Mouse (Mus musculus) CH12.LX (cell line): ENCODE measurements around the gene Kctd14. TPM values are rescaled to one million over a fixed set of nuclear protein-coding genes. Genes with fewer than 3 reads are reported as not detected.

Experiments
- DNase-seq: peaks from one replicate; pipeline ENCODE4 v3.0.0-alpha.2; 2013; ENCODE audit errors: extremely low read depth
- H3K27ac ChIP-seq: 2 replicates; pipeline ENCODE4 v1.5.1; 2012; ENCODE audit warnings: low read depth, mild to moderate bottlenecking, control low read depth, moderate library complexity; ENCODE audit not compliant: insufficient read depth
- H3K27me3 ChIP-seq: replicated peaks from 2 replicates; pipeline ENCODE3; 2012; ENCODE audit warnings: inconsistent platforms
- H3K36me3 ChIP-seq, 2 experiments: replicated peaks in 1 of 2; 2 replicates each; pipeline versions ENCODE3 to v1.6.1; 2012; ENCODE audit warnings: inconsistent platforms in 1 of 2, low read length in 1 of 2, mild to moderate bottlenecking in 1 of 2, mixed read lengths in 1 of 2, moderate library complexity in 1 of 2; ENCODE audit not compliant: control insufficient read depth in 1 of 2, insufficient read depth in 1 of 2
- H3K4me1 ChIP-seq, 2 experiments: 2 replicates each; pipeline ENCODE4 v1.6.1; 2012; ENCODE audit warnings: inconsistent platforms in 1 of 2, moderate library complexity in 1 of 2; ENCODE audit not compliant: insufficient read depth in 2 of 2, control insufficient read depth in 1 of 2
- H3K4me2 ChIP-seq: 2 replicates; pipeline ENCODE4 v1.6.1; 2012; ENCODE audit warnings: low read depth, mild to moderate bottlenecking, control low read depth; ENCODE audit not compliant: poor library complexity, insufficient read depth, severe bottlenecking
- H3K4me3 ChIP-seq, 3 experiments: fragments of 150-350 bp in 1 of 3; sonication (generic) in 1 of 3; replicated peaks in 1 of 3; 2 replicates each; pipeline versions ENCODE3 to v1.5.1; 2011 to 2012; ENCODE audit warnings: low read depth in 2 of 3, low read length in 2 of 3, mild to moderate bottlenecking in 2 of 3, moderate library complexity in 2 of 3, control low read depth in 1 of 3, improper control_type of control experiment in 1 of 3, inconsistent platforms in 1 of 3, mixed read lengths in 1 of 3; ENCODE audit not compliant: poor library complexity in 1 of 3
- H3K79me2 ChIP-seq: replicated peaks from 2 replicates; pipeline ENCODE4 v1.6.1; 2012; ENCODE audit warnings: mild to moderate bottlenecking, moderate library complexity; ENCODE audit not compliant: control insufficient read depth, poor library complexity, insufficient read depth, severe bottlenecking; ENCODE audit errors: extremely low read depth
- H3K9ac ChIP-seq: 2 replicates; pipeline ENCODE4 v1.6.1; 2012; ENCODE audit warnings: low read depth, mild to moderate bottlenecking, control low read depth, moderate library complexity; ENCODE audit not compliant: insufficient read depth
- H3K9me3 ChIP-seq: replicated peaks from 2 replicates; pipeline ENCODE3; 2012; ENCODE audit warnings: low read length, inconsistent platforms, mixed read lengths
- CHD2 ChIP-seq: IDR thresholded peaks from 2 replicates; pipeline ENCODE4 v1.6.1; 2011; ENCODE audit warnings: low read length, improper control_type of control experiment
- CTCF ChIP-seq, 2 experiments: IDR thresholded peaks in 1 of 2; conservative IDR thresholded peaks in 1 of 2; 2 replicates each; pipeline ENCODE4 v1.5.1; 2011 to 2012; ENCODE audit warnings: low read depth in 2 of 2, low read length in 2 of 2, improper control_type of control experiment in 1 of 2, inconsistent platforms in 1 of 2, mild to moderate bottlenecking in 1 of 2, moderate library complexity in 1 of 2
- E2F4 ChIP-seq: IDR thresholded peaks from 2 replicates; pipeline ENCODE4 v1.6.1; 2011; ENCODE audit warnings: low read depth, low read length, improper control_type of control experiment; ENCODE audit not compliant: insufficient replicate concordance
- ELF1 ChIP-seq: IDR thresholded peaks from 2 replicates; pipeline ENCODE4 v1.6.1; 2014; ENCODE audit warnings: low read depth, mild to moderate bottlenecking, inconsistent platforms, low read length, improper control_type of control experiment
- ETS1 ChIP-seq: conservative IDR thresholded peaks from 2 replicates; pipeline ENCODE4 v1.6.1; 2012; ENCODE audit warnings: low read depth, mild to moderate bottlenecking, inconsistent platforms, low read length, improper control_type of control experiment, moderate library complexity
- MAZ ChIP-seq: IDR thresholded peaks from 2 replicates; pipeline ENCODE4 v1.6.1; 2012; ENCODE audit warnings: low read depth, mild to moderate bottlenecking, inconsistent platforms, low read length, improper control_type of control experiment, moderate library complexity
- MEF2A ChIP-seq: IDR thresholded peaks from 2 replicates; pipeline ENCODE4 v1.6.1; 2014; ENCODE audit warnings: low read depth, mild to moderate bottlenecking, inconsistent platforms, low read length, improper control_type of control experiment, borderline replicate concordance
- MXI1 ChIP-seq: IDR thresholded peaks from 2 replicates; pipeline ENCODE4 v1.6.1; 2011; ENCODE audit warnings: mild to moderate bottlenecking, low read depth, low read length, improper control_type of control experiment
- POLR2AphosphoS2 ChIP-seq: IDR thresholded peaks from 2 replicates; pipeline ENCODE4 v1.6.1; 2011; ENCODE audit warnings: low read depth, low read length, improper control_type of control experiment
- RAD21 ChIP-seq: IDR thresholded peaks from 2 replicates; pipeline ENCODE4 v1.6.1; 2011; ENCODE audit warnings: low read depth, mild to moderate bottlenecking, low read length, improper control_type of control experiment, moderate library complexity
- RCOR1 ChIP-seq: conservative IDR thresholded peaks from 2 replicates; pipeline ENCODE4 v1.6.1; 2012; ENCODE audit warnings: low read depth, mild to moderate bottlenecking, inconsistent platforms, low read length, improper control_type of control experiment
- SIN3A ChIP-seq: IDR thresholded peaks from 2 replicates; pipeline ENCODE4 v1.6.1; 2012; ENCODE audit warnings: low read length, improper control_type of control experiment, inconsistent platforms
- SMC3 ChIP-seq: IDR thresholded peaks from 2 replicates; pipeline ENCODE4 v1.6.1; 2011; ENCODE audit warnings: low read depth, low read length, improper control_type of control experiment
- TBP ChIP-seq: conservative IDR thresholded peaks from 2 replicates; pipeline ENCODE4 v1.6.1; 2011; ENCODE audit warnings: low read depth, low read length, improper control_type of control experiment
- ZC3H11A ChIP-seq: IDR thresholded peaks from 2 replicates; pipeline ENCODE4 v1.6.1; 2012; ENCODE audit warnings: low read depth, mild to moderate bottlenecking, inconsistent platforms, low read length, improper control_type of control experiment
- ZKSCAN1 ChIP-seq: IDR thresholded peaks from 2 replicates; pipeline ENCODE4 v1.6.1; 2012; ENCODE audit warnings: low read depth, inconsistent platforms, low read length, improper control_type of control experiment, borderline replicate concordance
- ZNF384 ChIP-seq: IDR thresholded peaks from 2 replicates; pipeline ENCODE4 v1.6.1; 2012; ENCODE audit warnings: low read depth, low read length, improper control_type of control experiment, inconsistent platforms
- dilution Hi-C: fragments of 300-500 bp; cut with MboI; formaldehyde crosslinking; loops from 2 replicates; pipeline ENCODE4 v1.14.3; 2020; ENCODE audit warnings: low sequenced_read_pairs; ENCODE audit not compliant: extremely low pct_unique_long_range_greater_than_20kb, extremely low pct_ligation_motif_present
- in situ Hi-C: fragments of 300-500 bp; cut with MboI; formaldehyde crosslinking; loops from 3 replicates; pipeline ENCODE4 v1.14.3; 2019; ENCODE audit warnings: low sequenced_read_pairs, low pct_ligation_motif_present, low pct_unique_long_range_greater_than_20kb, mixed read lengths
- polyA plus RNA-seq: library from polyadenylated mRNA; unstranded; fragments of >175 nt; gene quantifications from 2 replicates; pipeline ENCODE4 v1.2.1, GENCODE M21; 2012; ENCODE audit warnings: low read depth; ENCODE audit not compliant: insufficient read length
- total RNA-seq, 2 experiments: library from RNA; depleted of rRNA; stranded (reverse); fragments of 300-350 nt in 1 of 2; fragments of >200 nt in 1 of 2; gene quantifications; 2 replicates each; pipeline ENCODE4 v1.2.3; 2012 to 2014

Gene Kctd14
- total and polyA plus RNA-seq, 3 experiments: 0.17 to 0.38 TPM; not detected in 1

DNA sequence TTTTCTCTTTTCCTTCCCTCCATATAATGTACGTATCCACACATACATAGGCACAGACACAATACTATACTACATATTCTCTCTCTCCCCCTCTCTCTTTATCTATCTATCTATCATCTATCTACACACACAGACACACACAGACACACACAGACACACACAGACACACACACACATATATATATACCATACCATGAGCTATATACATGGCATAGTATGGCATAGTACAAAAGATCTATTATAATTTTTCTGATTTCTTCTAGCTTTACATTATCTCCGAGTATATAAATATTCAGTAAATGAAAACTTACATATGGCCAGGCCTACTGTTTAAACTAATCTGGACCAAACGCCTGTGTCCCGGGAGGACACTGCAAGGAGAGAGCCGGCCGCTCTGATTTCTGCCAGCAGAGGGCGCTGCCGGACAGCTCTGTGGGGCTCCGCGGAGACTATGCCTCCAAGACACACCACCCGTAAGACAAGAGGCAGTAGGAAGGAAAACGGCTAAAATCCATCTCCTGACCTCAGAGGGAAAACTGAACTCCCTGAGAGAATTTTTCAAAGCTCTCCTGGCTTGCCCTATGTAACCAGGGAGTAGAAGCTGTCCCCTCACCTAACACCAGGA lies 26.4 kb upstream of the Kctd14 start:
- DNase-seq: peak; percentile 75
- dilution Hi-C loops (no loop called here), in situ Hi-C loops (loop anchor here (10.0 to 25.0 kb wide), 3 partner anchors 140 to 538 kb away; partner anchors contain the start of gene Clns1a)
- Histone ChIP-seq H3K4me1 (peaks cover 3 to 20% of the 10 kb centered on the region in 2 experiments; a peak in 3 of 4 replicates), H3K9ac (no peak overlapping the region), H3K9me3 (no peaks in the 10 kb centered on the region), H3K36me3 (no peaks in the 10 kb centered on the region), H3K27me3 (no peaks in the 10 kb centered on the region), H3K79me2 (no peaks in the 10 kb centered on the region), H3K27ac (no peak overlapping the region), H3K4me2 (peak overlapping the region; percentile 19; the same call in 1 of the 2 replicates), H3K4me3 (no peak overlapping the region)
- TF ChIP-seq ETS1: no peak
- peak; percentile 30; the same call in 1 of the 2 replicates for TF ChIP-seq ZC3H11A
- peak; percentile 58 to 93 for TF ChIP-seq CTCF (conservative IDR thresholded peaks at IDR 0.05 in 1 of 2, IDR thresholded peaks at IDR 0.05 in 1 of 2; ENCODE audit: low read depth in 2 of 2, low read length in 2 of 2)
- no peak for TF ChIP-seq ZKSCAN1
- peak; percentile 89 for TF ChIP-seq SMC3
- TF ChIP-seq MAZ: no peak
- TF ChIP-seq RAD21: peak; percentile 97

DNA sequence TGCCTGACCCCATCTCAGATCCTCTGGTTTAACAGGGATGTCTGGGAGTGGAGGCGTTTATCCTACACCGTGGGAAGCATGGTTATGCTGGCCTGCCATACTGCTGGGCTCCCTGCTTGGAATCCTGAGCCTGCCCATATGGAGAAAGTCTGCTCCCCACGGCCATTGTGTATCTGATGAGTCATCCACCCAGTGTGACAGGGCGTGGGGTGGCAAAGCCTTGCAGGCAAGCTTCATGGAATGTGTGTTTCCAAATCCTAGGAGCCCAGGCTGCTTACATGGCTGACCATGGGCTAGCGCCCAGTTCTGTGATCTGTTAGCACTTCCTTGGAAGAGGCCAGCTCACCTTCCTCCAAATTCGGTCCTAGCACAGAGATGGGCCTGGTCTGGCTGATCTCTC lies 24.6 kb upstream of the Kctd14 start:
- no peaks in the 10 kb centered on the region for H3K79me2 ChIP-seq
- DNase-seq: no peak
- in situ Hi-C loops: loop anchor here (10.0 to 25.0 kb wide), 3 partner anchors 138 to 536 kb away; partner anchors contain the start of gene Clns1a
- H3K27me3 ChIP-seq: no peaks in the 10 kb centered on the region
- no peak overlapping the region for H3K4me2 ChIP-seq
- dilution Hi-C loops: no loop called here
- no peak overlapping the region for H3K27ac ChIP-seq
- no peak overlapping the region for H3K9ac ChIP-seq
- H3K4me1 ChIP-seq: peaks cover 3 to 26% of the 10 kb centered on the region in 2 experiments; a peak in 3 of 4 replicates
- H3K36me3 ChIP-seq: no peaks in the 10 kb centered on the region
- no peak overlapping the region for H3K4me3 ChIP-seq
- TF ChIP-seq E2F4: no peak
- no peak for TF ChIP-seq RAD21
- no peak for TF ChIP-seq MXI1
- no peak for TF ChIP-seq ZNF384
- TF ChIP-seq ETS1: no peak
- TF ChIP-seq SIN3A: no peak
- TF ChIP-seq ZC3H11A: no peak
- no peak for TF ChIP-seq POLR2AphosphoS2
- no peak for TF ChIP-seq ZKSCAN1
- TF ChIP-seq CTCF (conservative IDR thresholded peaks at IDR 0.05 in 1 of 2, IDR thresholded peaks at IDR 0.05 in 1 of 2; ENCODE audit: low read depth in 2 of 2, low read length in 2 of 2): no peak
- TF ChIP-seq ELF1: no peak
- no peak for TF ChIP-seq RCOR1
- TF ChIP-seq MEF2A: no peak
- no peak for TF ChIP-seq TBP
- no peak for TF ChIP-seq CHD2
- H3K9me3 ChIP-seq: no peaks in the 10 kb centered on the region
